In the genomic region with DNA sequence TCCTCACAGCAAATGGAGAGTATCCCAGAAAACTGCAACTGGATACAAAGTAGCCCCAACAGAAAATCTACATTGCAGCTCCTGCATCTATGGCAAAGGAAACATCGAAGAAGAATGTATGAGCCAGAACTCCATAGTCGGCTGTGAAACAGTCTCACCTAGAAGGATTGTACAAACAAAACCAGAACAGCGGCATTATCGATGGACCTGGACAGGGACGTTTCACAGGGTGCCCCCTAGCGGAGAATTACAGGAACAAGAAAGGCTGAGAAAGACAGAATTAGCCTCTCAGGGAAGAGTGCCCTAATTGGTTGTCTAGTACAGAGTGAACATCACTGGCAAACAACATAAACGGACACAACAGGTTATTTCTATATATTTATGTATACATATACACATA, we compare ENCODE assay signal across 8 mouse cellular contexts. TPM values are rescaled to one million over a fixed set of nuclear protein-coding genes. Genes with fewer than 3 reads are reported as not detected.
DNase-seq lines count a peak whose midpoint lies in the region; ATAC-seq and TF ChIP-seq lines count a peak whose summit lies in the region.

No protein-coding gene starts in this region.

- no peaks in the 10 kb centered on the region for H3K27me3 ChIP-seq in embryonic facial prominence, embryonic 15.5 days
- H3K27me3 ChIP-seq in heart, postnatal 0 days (ENCODE audit: control insufficient read depth, insufficient read depth, low read length), result no peaks in the 10 kb centered on the region
- H3K27me3 ChIP-seq in lung, embryonic 16.5 days (ENCODE audit: control insufficient read depth, insufficient read depth, low read depth, low read length), result no peaks in the 10 kb centered on the region

- in situ Hi-C loops in ES-E14 (cut with MboI; ENCODE audit: low sequenced_read_pairs in 2 of 2, unreplicated experiment in 2 of 2), result no loop called here

- no peak for TF ChIP-seq EP300 in heart, postnatal 0 days (IDR thresholded peaks at IDR 0.05; ENCODE audit: low read depth)

- no peak overlapping the region for H3K4me3 ChIP-seq in ES-E14 (ENCODE audit: insufficient read depth in 1 of 2, low read depth in 1 of 2, low read length in 2 of 2, poor library complexity in 1 of 2, severe bottlenecking in 1 of 2)
- no peak overlapping the region for H3K4me3 ChIP-seq in bone marrow, adult 2 months (replicated peaks; ENCODE audit: control insufficient read depth, low read depth, low read length)
- peak overlapping the region; percentile 27 for H3K4me3 ChIP-seq in embryonic facial prominence, embryonic 15.5 days (replicated peaks)
- peak overlapping the region; percentile 26 for H3K4me3 ChIP-seq in heart, postnatal 0 days (ENCODE audit: low read depth, low read length)
- H3K4me3 ChIP-seq in lung, embryonic 16.5 days (ENCODE audit: low read length), result peak overlapping the region; percentile 35

- no peak for ATAC-seq in embryonic facial prominence, embryonic 15.5 days (ENCODE audit: insufficient number of reproducible peaks, low FRiP score, low TSS enrichment, low read depth)
- peak; percentile 73 for ATAC-seq in heart, postnatal 0 days (ENCODE audit: insufficient read depth, low read depth)
- peak; percentile 62; the same call in 1 of the 2 replicates for ATAC-seq in lung, embryonic 16.5 days (ENCODE audit: low read depth)

- peaks cover 0 to 2% of the 10 kb centered on the region in 2 experiments; a peak in 1 of 4 replicates for H3K4me1 ChIP-seq in ES-E14 (ENCODE audit: control insufficient read depth in 2 of 2, insufficient read depth in 2 of 2, low read length in 2 of 2, poor library complexity in 1 of 2)
- no peaks in the 10 kb centered on the region; the same call in 1 of the 2 replicates for H3K4me1 ChIP-seq in bone marrow, adult 2 months (ENCODE audit: control insufficient read depth, insufficient read depth, low read length)
- peaks cover 6% of the 10 kb centered on the region; the same call in 1 of the 2 replicates for H3K4me1 ChIP-seq in embryonic facial prominence, embryonic 15.5 days
- peaks cover 6% of the 10 kb centered on the region for H3K4me1 ChIP-seq in heart, postnatal 0 days (ENCODE audit: control insufficient read depth, insufficient read depth)
- peaks cover 5% of the 10 kb centered on the region; the same call in 1 of the 2 replicates for H3K4me1 ChIP-seq in lung, embryonic 16.5 days (replicated peaks; ENCODE audit: control insufficient read depth, insufficient read depth, low read length)

- H3K9me3 ChIP-seq in ES-E14 (ENCODE audit: control insufficient read depth, insufficient read depth, low read depth, low read length), result no peaks in the 10 kb centered on the region
- no peaks in the 10 kb centered on the region for H3K9me3 ChIP-seq in embryonic facial prominence, embryonic 15.5 days (replicated peaks)
- H3K9me3 ChIP-seq in heart, postnatal 0 days (replicated peaks; ENCODE audit: control insufficient read depth, low read length), result no peaks in the 10 kb centered on the region
- H3K9me3 ChIP-seq in lung, embryonic 16.5 days (ENCODE audit: control insufficient read depth, low read length), result no peaks in the 10 kb centered on the region

- H3K27ac ChIP-seq in ES-E14 (ENCODE audit: insufficient read depth, low read depth, low read length, poor library complexity, severe bottlenecking), result no peak overlapping the region
- H3K27ac ChIP-seq in bone marrow, adult 2 months (ENCODE audit: control insufficient read depth, insufficient read depth, low read depth, low read length, poor library complexity), result no peak overlapping the region
- H3K27ac ChIP-seq in embryonic facial prominence, embryonic 15.5 days (replicated peaks), result no peak overlapping the region
- H3K27ac ChIP-seq in heart, postnatal 0 days (ENCODE audit: low read depth), result no peak overlapping the region
- no peak overlapping the region for H3K27ac ChIP-seq in lung, embryonic 16.5 days (ENCODE audit: low read length)

- WGBS in bone marrow, adult 2 months, result under 1% methylated on average over 7 of the region's 7 CpGs
- WGBS in embryonic facial prominence, embryonic 15.5 days, result 4% methylated on average over 7 of the region's 7 CpGs
- WGBS in heart, postnatal 0 days, result 4% methylated on average over 7 of the region's 7 CpGs
- 2% methylated on average over 7 of the region's 7 CpGs for WGBS in large intestine, adult 2 months
- WGBS in lung, embryonic 16.5 days, result 4% methylated on average over 7 of the region's 7 CpGs

- no peak for TF ChIP-seq POLR2A in bone marrow, adult 2 months (IDR thresholded peaks at IDR 0.05; ENCODE audit: borderline replicate concordance, control insufficient read depth, low read depth, low read length)

- H3K9ac ChIP-seq in ES-E14 (ENCODE audit: insufficient read depth, low read depth, low read length, poor library complexity, severe bottlenecking), result no peak overlapping the region
- H3K9ac ChIP-seq in embryonic facial prominence, embryonic 15.5 days, result 0 out of 2 replicates have a peak overlapping the region, but pooled peaks have one; percentile 23
- no peak overlapping the region for H3K9ac ChIP-seq in heart, postnatal 0 days (replicated peaks; ENCODE audit: low read depth, low read length)
- H3K9ac ChIP-seq in lung, embryonic 16.5 days (ENCODE audit: low read length), result peak overlapping the region; percentile 45

- peak; percentile 70 for DNase-seq in ES-E14 (ENCODE audit: low read depth, low spot score)
- DNase-seq in heart, postnatal 0 days (ENCODE audit: low spot score), result peak; percentile 77
- peak; percentile 68 for DNase-seq in large intestine, adult 2 months (ENCODE audit: low read depth, low spot score)
- peak; percentile 85 for DNase-seq in retina, embryonic 14.5 days (ENCODE audit: low spot score)
- no peak for DNase-seq in ovary, postnatal 36 days (ENCODE audit: low spot score)

- peak; percentile 74 for TF ChIP-seq CTCF in bone marrow, adult 2 months (IDR thresholded peaks at IDR 0.05; ENCODE audit: control insufficient read depth, insufficient read depth, low read length)
- peak; percentile 85 for TF ChIP-seq CTCF in heart, postnatal 0 days (IDR thresholded peaks at IDR 0.05; ENCODE audit: low read depth)

- H3K36me3 ChIP-seq in ES-E14 (ENCODE audit: control insufficient read depth, insufficient read depth, low read length, poor library complexity, severe bottlenecking), result no peaks in the 10 kb centered on the region
- H3K36me3 ChIP-seq in embryonic facial prominence, embryonic 15.5 days, result no peaks in the 10 kb centered on the region
- no peaks in the 10 kb centered on the region for H3K36me3 ChIP-seq in heart, postnatal 0 days (replicated peaks; ENCODE audit: control insufficient read depth, insufficient read depth, low read length)
- H3K36me3 ChIP-seq in lung, embryonic 16.5 days (ENCODE audit: control insufficient read depth, insufficient read depth, low read length), result no peaks in the 10 kb centered on the region

- peak overlapping the region; percentile 47 for H3K4me2 ChIP-seq in embryonic facial prominence, embryonic 15.5 days (replicated peaks)
- H3K4me2 ChIP-seq in heart, postnatal 0 days (ENCODE audit: low read depth, low read length), result peak overlapping the region; percentile 70
- H3K4me2 ChIP-seq in lung, embryonic 16.5 days (ENCODE audit: low read depth, low read length), result peak overlapping the region; percentile 72

TF ChIP-seq in ES-E14, 5 proteins besides CTCF, POLR2A, EP300 and RAD21:
- TF ChIP-seq CHD2 (IDR thresholded peaks at IDR 0.05; ENCODE audit: low read depth, low read length) (no peak), MAFK (IDR thresholded peaks at IDR 0.05; ENCODE audit: insufficient read depth, low read depth, low read length) (no peak), HCFC1 (IDR thresholded peaks at IDR 0.05; ENCODE audit: borderline replicate concordance, insufficient read depth, low read length) (no peak), ZNF384 (IDR thresholded peaks at IDR 0.05; ENCODE audit: low read depth, low read length) (no peak), ZC3H11A (IDR thresholded peaks at IDR 0.05; ENCODE audit: borderline replicate concordance, low read depth, low read length) (0 out of 2 replicates have a peak, but pooled peaks have one; percentile 4)

RNA-seq across cellular contexts. Expression of a gene that starts 23.9 kb away (rescaled TPM):
- 95.6 and 99.8 TPM in 2 replicates for total RNA-seq in ES-E14 (2012; rRNA removed)
- 9.3 and 17.0 TPM in 2 replicates for polyA plus RNA-seq in bone marrow, adult 2 months (2011; ENCODE audit: insufficient read depth, insufficient read length, low replicate concordance, missing spikeins)
- polyA plus RNA-seq in embryonic facial prominence, embryonic 15.5 days (2015; fragmentation: Nextera tagmentation; extraction: Ambion mirVana), result 43.7 and 44.6 TPM in 2 replicates
- 52.4 and 57.8 TPM in 2 replicates for total RNA-seq in heart, postnatal 0 days (2014; rRNA removed; ENCODE audit: low replicate concordance)
- polyA plus RNA-seq in heart, postnatal 0 days (2015; fragmentation: Nextera tagmentation; extraction: Ambion mirVana), result 43.6 and 56.7 TPM in 2 replicates
- 17.3 and 30.2 TPM in 2 replicates for polyA plus RNA-seq in large intestine, adult 2 months (2012; rRNA removed)
- 47.5 and 48.8 TPM in 2 replicates for polyA plus RNA-seq in lung, embryonic 16.5 days (2015; fragmentation: Nextera tagmentation; extraction: Ambion mirVana)

RNA-seq across cellular contexts. Expression of a gene that starts 32.9 kb away (rescaled TPM):
- total RNA-seq in ES-E14 (2012; rRNA removed), result 262 and 326 TPM in 2 replicates
- polyA plus RNA-seq in bone marrow, adult 2 months (2011; ENCODE audit: insufficient read depth, insufficient read length, low replicate concordance, missing spikeins), result 22.5 and 51.3 TPM in 2 replicates
- polyA plus RNA-seq in embryonic facial prominence, embryonic 15.5 days (2015; fragmentation: Nextera tagmentation; extraction: Ambion mirVana), result 101 and 107 TPM in 2 replicates
- 225 and 263 TPM in 2 replicates for total RNA-seq in heart, postnatal 0 days (2014; rRNA removed; ENCODE audit: low replicate concordance)
- polyA plus RNA-seq in heart, postnatal 0 days (2015; fragmentation: Nextera tagmentation; extraction: Ambion mirVana), result 130 and 144 TPM in 2 replicates
- 26.3 and 32.8 TPM in 2 replicates for polyA plus RNA-seq in large intestine, adult 2 months (2012; rRNA removed)
- polyA plus RNA-seq in lung, embryonic 16.5 days (2015; fragmentation: Nextera tagmentation; extraction: Ambion mirVana), result 143 and 155 TPM in 2 replicates

Comparison
In these comparisons a context has a peak if more than half of its experiments do, and no peak if none do; other contexts are left out.
1. H3K4me3 ChIP-seq: peak in embryonic facial prominence, embryonic 15.5 days (single experiment), heart, postnatal 0 days (single experiment) and lung, embryonic 16.5 days (single experiment); none in ES-E14 (0 of 2) and bone marrow, adult 2 months (single experiment).
2. H3K9ac ChIP-seq: peak in embryonic facial prominence, embryonic 15.5 days (single experiment) and lung, embryonic 16.5 days (single experiment); none in ES-E14 (single experiment) and heart, postnatal 0 days (single experiment).
3. Peak in every context shown above with its lines, with median percentiles within 50 percentile points of each other: H3K4me2 ChIP-seq.